Mouse (Mus musculus) CH12.LX (cell line): ENCODE data around the gene Chmp4b.

Experiments
- CTCF ChIP-seq, 2 experiments: IDR thresholded peaks in 1 of 2; conservative IDR thresholded peaks in 1 of 2; 2 replicates each; pipeline ENCODE4 v1.5.1; 2011 to 2012; ENCODE audit warnings: low read depth in 2 of 2, low read length in 2 of 2, improper control_type of control experiment in 1 of 2, inconsistent platforms in 1 of 2, mild to moderate bottlenecking in 1 of 2, moderate library complexity in 1 of 2
- IRF4 ChIP-seq: IDR thresholded peaks from 2 replicates; pipeline ENCODE4 v1.6.1; 2014; ENCODE audit warnings: low read depth, mild to moderate bottlenecking, inconsistent platforms, low read length, improper control_type of control experiment
- MAFK ChIP-seq: IDR thresholded peaks from 2 replicates; pipeline ENCODE4 v1.6.1; 2011; ENCODE audit warnings: low read length, improper control_type of control experiment; ENCODE audit not compliant: insufficient replicate concordance
- MXI1 ChIP-seq: IDR thresholded peaks from 2 replicates; pipeline ENCODE4 v1.6.1; 2011; ENCODE audit warnings: mild to moderate bottlenecking, low read depth, low read length, improper control_type of control experiment
- POLR2A ChIP-seq: IDR thresholded peaks from 2 replicates; pipeline ENCODE4 v1.6.1; 2011; ENCODE audit warnings: low read depth, mild to moderate bottlenecking, improper control_type of control experiment, low read length

DNA sequence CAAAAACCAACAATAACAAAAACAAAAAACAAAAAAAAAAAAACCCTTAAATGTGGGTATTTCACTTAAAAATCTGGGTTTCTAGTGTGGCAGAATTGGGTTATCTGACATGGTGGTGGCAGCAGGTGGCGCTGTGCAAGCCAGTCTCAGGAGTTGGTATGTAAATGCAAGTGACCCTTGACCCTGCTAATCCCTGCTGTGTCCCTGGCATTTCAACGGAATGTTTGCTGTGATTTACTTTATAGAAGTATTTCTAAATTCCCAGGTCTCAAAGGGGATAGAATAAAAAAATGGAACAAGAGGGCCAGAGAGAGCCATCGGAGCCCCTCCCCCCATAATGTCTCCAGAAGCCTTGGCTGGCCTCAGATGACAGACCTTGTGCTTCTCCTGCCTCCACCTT is 3.4 kb upstream of the Chmp4b start:
- no peak for TF ChIP-seq IRF4
- peak; percentile 41 to 64; a peak in 3 of 4 replicates for TF ChIP-seq CTCF (conservative IDR thresholded peaks at IDR 0.05 in 1 of 2, IDR thresholded peaks at IDR 0.05 in 1 of 2; ENCODE audit: low read depth in 2 of 2, low read length in 2 of 2)
- no peak for TF ChIP-seq MXI1
- TF ChIP-seq MAFK, result no peak
- TF ChIP-seq POLR2A, result no peak
